Mouse (Mus musculus): ENCODE data around the gene Tex19.1. TPM values are rescaled to one million over a fixed set of nuclear protein-coding genes. Genes with fewer than 3 reads are reported as not detected.
"Not testable (repeated sequence)": the region's sequence is repeated elsewhere in the genome, so short reads cannot be mapped to it uniquely, and the experiment has no call there.

Tex19.1 gene
- not detected in 2 replicates for polyA plus RNA-seq (2015; fragmentation: Nextera tagmentation; extraction: Ambion mirVana)

DNA sequence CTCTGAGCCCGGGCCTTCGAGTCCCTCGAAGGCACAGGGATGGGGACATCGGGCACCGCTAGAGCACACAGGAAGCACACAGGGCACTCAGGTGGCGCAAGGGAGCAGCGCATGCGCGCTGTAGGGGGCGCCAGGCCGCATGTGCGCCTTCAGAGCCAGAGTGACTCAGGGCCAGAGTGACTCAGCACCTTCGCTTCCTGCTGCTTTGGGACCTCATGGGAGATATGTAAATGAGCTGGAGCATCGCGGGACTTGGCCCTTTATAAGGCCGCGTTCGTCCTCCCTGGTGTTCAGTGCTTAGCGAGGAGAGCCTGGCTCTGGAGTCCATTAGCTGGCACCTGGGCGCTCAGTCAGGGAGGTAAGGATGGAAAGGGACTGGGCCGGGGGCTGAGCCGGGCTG, at the start of gene Tex19.1:
TSS of gene Tex19.1 (plus strand) at position 279 of the 400 bp plus-strand sequence.
- H3K27ac ChIP-seq: no peak within 1 kb of the TSS
- no peak within 1 kb of the TSS for H3K9ac ChIP-seq
- H3K9me3 ChIP-seq (replicated peaks): no peaks in the 10 kb centered on the region
- no peaks in the 10 kb centered on the region for H3K27me3 ChIP-seq
- no peak within 1 kb of the TSS for H3K4me2 ChIP-seq
- no peak within 1 kb of the TSS for H3K4me3 ChIP-seq
- H3K4me1 ChIP-seq: no peaks in the 10 kb centered on the region
- 91% methylated on average over 22 of the region's 22 CpGs for WGBS
- H3K36me3 ChIP-seq (ENCODE audit: poor library complexity, severe bottlenecking): no peaks in the 10 kb centered on the region
- no peak for ATAC-seq

DNA sequence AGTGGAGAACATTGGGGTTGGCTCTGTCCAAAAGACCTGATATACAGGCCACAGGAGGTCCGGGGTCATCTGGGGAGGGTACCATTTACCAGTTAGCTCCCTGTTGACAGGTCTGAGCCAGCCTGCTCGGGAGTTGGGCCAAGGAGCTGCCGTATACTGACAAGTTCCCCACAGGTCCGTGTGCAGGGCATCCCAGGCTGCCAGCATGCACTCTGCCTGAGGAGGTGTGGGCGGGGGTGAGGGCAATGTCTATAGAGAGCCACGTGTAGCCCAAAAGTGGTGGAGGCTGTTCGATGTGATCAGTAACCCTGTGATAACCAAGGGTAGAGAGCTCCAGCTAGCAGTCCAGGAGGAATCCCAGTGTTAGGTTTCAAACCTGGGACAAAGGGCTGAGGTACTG, 46.2 kb upstream of the Tex19.1 start:
- no peak overlapping the region for H3K4me2 ChIP-seq
- 77% methylated on average over 7 of the region's 7 CpGs for WGBS
- H3K36me3 ChIP-seq (ENCODE audit: poor library complexity, severe bottlenecking): no peaks in the 10 kb centered on the region
- ATAC-seq: no peak
- H3K27me3 ChIP-seq: no peaks in the 10 kb centered on the region
- H3K4me1 ChIP-seq: no peaks in the 10 kb centered on the region
- H3K4me3 ChIP-seq: no peak overlapping the region
- no peak overlapping the region for H3K27ac ChIP-seq
- H3K9ac ChIP-seq: no peak overlapping the region
- H3K9me3 ChIP-seq (replicated peaks): no peaks in the 10 kb centered on the region

DNA sequence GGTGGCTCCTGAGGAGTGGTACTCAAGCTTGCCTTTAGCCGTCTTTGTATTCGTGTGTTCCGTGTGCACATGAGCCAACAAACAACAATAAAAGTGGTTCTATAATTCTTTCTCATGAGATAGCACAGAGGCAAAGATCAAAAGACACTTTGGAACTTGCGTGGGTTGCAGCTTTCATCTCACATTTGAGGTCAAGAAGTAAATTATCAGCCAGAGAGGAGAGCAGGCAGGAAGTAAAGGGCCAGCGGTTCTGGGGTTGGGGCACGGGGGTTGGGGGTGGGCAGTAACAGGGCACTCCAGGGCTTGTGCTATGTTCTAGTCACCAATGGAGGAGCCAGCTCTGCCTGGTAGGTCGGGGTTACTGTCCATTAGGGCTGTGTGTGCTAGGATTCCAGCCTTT, 45.3 kb upstream of the Tex19.1 start:
- 64% methylated on average over 7 of the region's 7 CpGs for WGBS
- no peaks in the 10 kb centered on the region for H3K36me3 ChIP-seq (ENCODE audit: poor library complexity, severe bottlenecking)

DNA sequence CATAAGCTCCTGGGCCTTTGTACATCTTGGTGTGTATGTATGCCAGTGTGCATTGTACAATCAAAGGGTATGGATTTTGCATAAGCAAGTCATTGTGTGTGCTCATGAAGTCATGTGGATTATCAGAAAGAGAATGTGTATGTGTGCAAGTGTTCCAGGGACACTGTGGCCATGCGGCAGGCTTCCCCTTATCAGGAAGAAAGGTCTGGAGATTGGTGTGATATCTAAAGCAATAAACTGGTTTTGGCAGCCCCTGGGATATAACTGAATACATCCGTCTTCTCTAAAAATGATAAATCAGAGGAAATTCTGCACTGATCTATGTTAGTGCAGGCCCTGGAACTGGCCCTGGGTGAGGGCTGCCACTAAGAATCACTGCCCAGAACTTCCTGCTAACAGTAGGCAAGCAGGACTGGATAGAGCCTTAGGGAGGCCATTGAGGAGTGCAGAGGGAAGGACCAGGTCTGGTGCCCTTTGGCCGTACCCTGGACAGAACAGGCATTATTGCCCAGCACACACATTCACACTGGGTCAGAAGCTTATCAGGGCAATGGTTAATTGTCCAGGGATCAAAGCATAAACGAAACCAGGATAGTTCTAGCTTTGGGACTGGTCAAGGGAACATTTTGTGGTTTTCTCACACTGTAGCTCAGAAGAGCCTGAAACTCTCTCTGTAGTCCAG, 44.7 kb upstream of the Tex19.1 start:
- Histone ChIP-seq H3K9ac (no peak overlapping the region), H3K4me2 (no peak overlapping the region), H3K27me3 (no peaks in the 10 kb centered on the region), H3K4me3 (no peak overlapping the region), H3K36me3 (ENCODE audit: poor library complexity, severe bottlenecking) (no peaks in the 10 kb centered on the region), H3K9me3 (replicated peaks) (no peaks in the 10 kb centered on the region), H3K4me1 (no peaks in the 10 kb centered on the region), H3K27ac (no peak overlapping the region)
- ATAC-seq: no peak
- 86% methylated on average over 4 of the region's 4 CpGs for whole genome bisulfite sequencing

More for the DNA sequence above, 45.3 kb upstream of the Tex19.1 start:
- ATAC-seq: no peak
- no peaks in the 10 kb centered on the region for H3K4me1 ChIP-seq
- no peaks in the 10 kb centered on the region for H3K9me3 ChIP-seq (replicated peaks)
- no peak overlapping the region for H3K4me2 ChIP-seq
- H3K27me3 ChIP-seq: no peaks in the 10 kb centered on the region
- H3K4me3 ChIP-seq: no peak overlapping the region
- H3K9ac ChIP-seq: no peak overlapping the region
- H3K27ac ChIP-seq: no peak overlapping the region

DNA sequence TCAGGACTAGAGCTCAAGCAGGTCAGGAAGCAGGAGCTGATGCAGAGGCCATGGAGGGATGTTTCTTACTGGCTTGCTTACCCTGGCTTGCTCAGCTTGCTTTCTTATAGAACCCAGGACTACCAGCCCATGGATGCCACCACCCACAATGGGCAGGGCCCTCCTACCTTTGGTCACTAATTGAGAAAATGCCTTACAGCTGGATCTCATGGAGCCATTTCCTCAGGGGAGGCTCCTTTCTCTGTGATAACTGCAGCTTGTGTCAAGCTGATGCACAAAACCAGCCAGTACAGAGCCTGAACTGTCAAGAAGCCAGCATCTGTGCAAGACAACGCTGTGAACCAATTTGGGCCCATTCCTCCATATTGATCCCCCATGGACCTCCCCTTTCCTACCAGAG, 38.7 kb upstream of the Tex19.1 start:
- peaks cover 17% of the 10 kb centered on the region for H3K27me3 ChIP-seq
- H3K4me2 ChIP-seq; H3K9ac ChIP-seq; H3K4me3 ChIP-seq; ATAC-seq; H3K27ac ChIP-seq; H3K36me3 ChIP-seq (ENCODE audit: poor library complexity, severe bottlenecking); H3K9me3 ChIP-seq (replicated peaks): not testable (repeated sequence)
- peaks cover 10% of the 10 kb centered on the region for H3K4me1 ChIP-seq
- 96% methylated on average over 1 of the region's 1 CpGs for WGBS

DNA sequence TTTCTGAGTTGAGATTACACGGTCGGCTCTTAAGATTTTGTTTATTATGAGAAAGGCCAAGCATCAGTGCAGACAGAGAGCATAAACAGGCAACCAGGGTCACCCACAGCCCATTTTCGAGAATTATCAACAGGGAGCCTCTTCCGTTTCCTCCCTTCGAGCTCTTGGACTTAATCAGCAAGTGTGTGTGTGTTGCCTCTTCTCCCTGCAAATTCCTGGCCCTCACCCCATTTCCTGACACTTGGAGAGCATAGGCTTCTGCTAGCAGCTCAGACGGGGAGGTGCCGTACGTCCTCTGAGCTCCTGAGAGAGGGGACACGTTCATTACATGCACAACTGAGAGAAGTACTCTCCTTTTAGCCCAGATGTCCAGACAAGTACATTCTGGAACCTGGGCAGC, 37.9 kb upstream of the Tex19.1 start:
- no peak overlapping the region for H3K27ac ChIP-seq
- H3K36me3 ChIP-seq (ENCODE audit: poor library complexity, severe bottlenecking): no peaks in the 10 kb centered on the region
- no peak overlapping the region for H3K4me2 ChIP-seq
- 83% methylated on average over 9 of the region's 9 CpGs for WGBS
- no peak for ATAC-seq
- H3K4me3 ChIP-seq: no peak overlapping the region
- peaks cover 10% of the 10 kb centered on the region for H3K4me1 ChIP-seq
- H3K9ac ChIP-seq: no peak overlapping the region
- H3K9me3 ChIP-seq (replicated peaks): no peaks in the 10 kb centered on the region
- peaks cover 17% of the 10 kb centered on the region for H3K27me3 ChIP-seq

DNA sequence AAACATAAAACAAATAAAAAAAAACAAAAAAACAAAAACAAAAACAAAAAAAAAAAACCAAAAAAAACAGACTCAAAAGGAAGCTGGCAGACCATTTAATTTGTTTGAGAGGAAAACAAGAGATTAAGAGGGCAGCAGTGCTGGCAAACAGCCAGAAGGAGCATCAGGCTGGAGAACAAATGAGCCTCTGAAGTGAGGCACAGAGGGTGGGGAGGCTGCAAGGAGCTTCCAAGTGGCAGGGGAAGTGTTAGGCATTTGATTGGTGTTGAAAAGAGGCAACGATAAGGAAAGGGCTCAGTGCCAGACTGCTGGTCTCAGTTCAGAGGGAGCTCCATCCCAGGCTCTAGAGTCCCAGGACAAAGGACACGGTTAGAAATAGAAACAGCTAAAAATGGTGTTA, 36.0 kb upstream of the Tex19.1 start:
- Histone ChIP-seq H3K4me1 (peaks cover 10% of the 10 kb centered on the region), H3K4me2 (no peak overlapping the region), H3K27me3 (peaks cover 17% of the 10 kb centered on the region), H3K4me3 (no peak overlapping the region), H3K9me3 (replicated peaks) (no peaks in the 10 kb centered on the region), H3K36me3 (ENCODE audit: poor library complexity, severe bottlenecking) (no peaks in the 10 kb centered on the region), H3K27ac (no peak overlapping the region), H3K9ac (no peak overlapping the region)
- 10% methylated on average over 2 of the region's 2 CpGs for WGBS
- peak; percentile 82 for ATAC-seq

DNA sequence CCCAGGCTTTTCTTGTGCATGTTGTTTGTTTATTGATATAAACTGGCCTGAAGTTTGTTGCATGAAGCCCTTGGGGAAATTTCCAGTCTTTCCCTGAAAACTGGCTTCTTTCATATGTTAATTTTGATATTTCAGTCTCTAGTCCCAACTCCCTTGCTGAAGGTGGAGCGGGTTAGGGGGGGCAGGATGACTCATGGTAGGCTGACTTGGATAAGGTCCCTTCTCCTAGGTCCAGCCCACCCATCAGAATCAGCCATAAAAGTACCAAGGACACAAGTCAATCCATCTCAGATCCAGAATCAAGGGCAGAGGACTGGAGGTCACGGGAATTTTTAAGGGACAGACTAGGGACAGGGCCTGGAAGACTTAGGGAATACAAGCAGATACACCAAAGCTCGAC, 34.9 kb upstream of the Tex19.1 start:
- ATAC-seq: no peak
- WGBS: 89% methylated on average over 3 of the region's 3 CpGs

DNA sequence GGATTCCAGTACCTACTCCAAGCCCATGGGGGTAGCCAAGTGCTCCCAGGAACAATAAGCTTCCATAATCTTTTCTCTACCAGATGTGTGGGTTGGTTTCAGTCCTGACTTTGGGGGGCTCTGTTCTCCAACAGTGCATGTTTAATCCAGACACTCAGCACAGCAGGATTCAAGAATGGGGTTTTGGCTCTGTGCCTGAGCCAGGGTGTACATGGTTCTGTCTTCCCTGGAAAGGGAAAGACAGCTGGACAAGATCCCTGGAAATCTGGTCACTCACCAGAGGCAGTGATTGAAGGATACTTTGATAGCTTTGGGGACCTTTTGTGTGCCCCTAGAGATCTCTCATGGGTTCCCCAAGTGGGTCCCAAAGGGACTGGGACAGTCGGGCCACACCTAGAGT, 34.3 kb upstream of the Tex19.1 start:
- Histone ChIP-seq H3K27ac (no peak overlapping the region), H3K9me3 (replicated peaks) (no peaks in the 10 kb centered on the region), H3K4me2 (no peak overlapping the region), H3K27me3 (peaks cover 17% of the 10 kb centered on the region), H3K4me3 (no peak overlapping the region), H3K4me1 (peaks cover 10% of the 10 kb centered on the region), H3K36me3 (ENCODE audit: poor library complexity, severe bottlenecking) (no peaks in the 10 kb centered on the region), H3K9ac (no peak overlapping the region)
- no peak for ATAC-seq
- WGBS: 94% methylated on average over 1 of the region's 1 CpGs

More for the DNA sequence above, 34.9 kb upstream of the Tex19.1 start:
- Histone ChIP-seq H3K4me2 (no peak overlapping the region), H3K27me3 (peaks cover 17% of the 10 kb centered on the region), H3K36me3 (ENCODE audit: poor library complexity, severe bottlenecking) (no peaks in the 10 kb centered on the region), H3K4me1 (peaks cover 10% of the 10 kb centered on the region), H3K4me3 (no peak overlapping the region), H3K9me3 (replicated peaks) (no peaks in the 10 kb centered on the region), H3K9ac (no peak overlapping the region), H3K27ac (no peak overlapping the region)

DNA sequence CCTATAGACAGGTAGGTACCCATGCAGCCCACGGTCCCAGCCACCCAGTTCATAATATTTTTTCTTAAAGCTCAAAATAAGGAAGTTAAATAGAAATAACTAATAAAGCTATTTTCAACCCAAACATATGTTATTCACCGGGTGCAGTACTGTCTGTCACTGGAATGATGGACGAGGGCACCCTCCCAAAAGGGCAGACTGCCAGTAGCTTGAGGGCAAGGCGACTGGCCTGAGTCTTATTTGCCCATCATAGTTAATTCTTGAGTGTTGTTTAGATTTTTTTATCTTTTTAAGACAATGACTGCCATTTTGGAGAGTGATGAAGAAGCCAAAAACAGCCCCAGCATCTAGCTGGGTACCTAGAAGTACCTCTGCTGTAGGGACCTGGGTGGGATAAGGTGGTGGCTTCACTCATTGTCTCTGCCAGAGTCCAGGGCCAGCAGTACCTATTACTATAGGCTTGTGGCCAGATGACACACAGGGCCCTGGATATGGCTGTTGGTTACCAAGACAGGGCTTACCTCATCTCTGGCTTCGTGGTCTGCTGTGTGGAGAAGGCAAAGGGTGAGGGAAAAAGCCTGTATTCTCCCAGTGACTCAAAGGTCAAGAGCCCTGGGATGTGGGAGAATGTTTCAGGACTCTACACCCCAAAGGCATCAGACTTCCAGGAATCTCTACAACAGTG, 33.7 kb upstream of the Tex19.1 start:
- 79% methylated on average over 5 of the region's 5 CpGs for WGBS
- H3K27me3 ChIP-seq: peaks cover 17% of the 10 kb centered on the region
- ATAC-seq: no peak
- no peak overlapping the region for H3K9ac ChIP-seq
- H3K27ac ChIP-seq: no peak overlapping the region
- no peaks in the 10 kb centered on the region for H3K36me3 ChIP-seq (ENCODE audit: poor library complexity, severe bottlenecking)
- H3K4me2 ChIP-seq: no peak overlapping the region
- peaks cover 10% of the 10 kb centered on the region for H3K4me1 ChIP-seq
- no peak overlapping the region for H3K4me3 ChIP-seq
- no peaks in the 10 kb centered on the region for H3K9me3 ChIP-seq (replicated peaks)

DNA sequence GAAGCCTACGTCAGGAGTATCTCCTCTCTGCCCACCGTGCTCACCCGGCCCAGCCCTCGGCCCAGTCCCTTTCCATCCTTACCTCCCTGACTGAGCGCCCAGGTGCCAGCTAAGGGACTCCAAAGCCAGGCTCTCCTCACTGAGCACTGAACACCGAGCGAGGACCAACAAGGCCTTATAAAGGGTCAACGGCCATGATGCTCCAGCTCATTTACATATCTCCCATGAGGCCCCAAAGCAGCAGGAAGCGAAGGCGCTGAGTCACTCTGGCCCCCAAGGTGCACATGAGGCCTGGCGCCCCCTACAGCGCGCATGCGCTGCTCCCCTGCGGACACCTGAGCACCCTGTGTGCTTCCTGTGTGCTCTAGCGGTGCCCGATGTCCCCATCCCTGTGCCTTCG, 27.8 kb upstream of the Tex19.1 start:
- ATAC-seq: no peak
- no peak overlapping the region for H3K9ac ChIP-seq
- WGBS: 92% methylated on average over 18 of the region's 18 CpGs
- no peaks in the 10 kb centered on the region for H3K9me3 ChIP-seq (replicated peaks)
- H3K4me2 ChIP-seq: no peak overlapping the region
- no peaks in the 10 kb centered on the region for H3K27me3 ChIP-seq
- no peak overlapping the region for H3K4me3 ChIP-seq
- H3K36me3 ChIP-seq (ENCODE audit: poor library complexity, severe bottlenecking): no peaks in the 10 kb centered on the region
- 0 out of 2 replicates have a peak, but pooled peaks cover 3% of the 10 kb centered on the region for H3K4me1 ChIP-seq
- no peak overlapping the region for H3K27ac ChIP-seq

DNA sequence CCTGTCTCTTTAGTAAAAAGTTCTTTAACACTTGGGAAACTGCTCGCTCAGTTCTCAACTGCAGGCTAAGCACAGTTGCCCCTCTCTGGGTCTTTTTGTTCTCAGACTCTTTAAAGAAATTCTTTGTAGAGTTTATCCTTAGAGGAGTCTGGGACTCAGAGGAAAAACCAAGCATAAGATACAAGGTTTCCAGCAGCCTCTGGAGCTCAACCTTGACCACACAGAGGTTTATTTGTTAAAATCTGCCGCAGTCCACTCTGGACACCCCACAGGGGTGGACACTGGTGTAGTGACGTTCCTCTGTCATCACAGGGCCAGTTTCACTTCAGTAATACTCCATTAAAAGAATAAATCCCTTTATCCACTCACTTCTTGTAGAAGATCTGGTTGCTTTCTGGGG, 27.4 kb upstream of the Tex19.1 start, which contains the start of gene Tex19.2:
TSS of gene Tex19.2 (minus strand) at position 101 of the 400 bp plus-strand sequence.
- Histone ChIP-seq H3K27ac (no peak within 1 kb of the TSS), H3K4me1 (0 out of 2 replicates have a peak, but pooled peaks cover 3% of the 10 kb centered on the region), H3K27me3 (no peaks in the 10 kb centered on the region), H3K4me2 (no peak within 1 kb of the TSS), H3K9ac (no peak within 1 kb of the TSS), H3K36me3 (ENCODE audit: poor library complexity, severe bottlenecking) (no peaks in the 10 kb centered on the region), H3K4me3 (no peak within 1 kb of the TSS), H3K9me3 (replicated peaks) (no peaks in the 10 kb centered on the region)
- 41% methylated on average over 3 of the region's 3 CpGs for WGBS
- no peak for ATAC-seq
